Mouse (Mus musculus): Measurements from ENCODE around the gene Tmc2. TPM values are rescaled to one million over a fixed set of nuclear protein-coding genes. Genes with fewer than 3 reads are reported as not detected.

The Tmc2 gene
- polyA plus RNA-seq, 1 experiment: not detected

GRCm38 (mm10) chr2:130274862-130275261 lies 79.9 kb downstream of the Tmc2 start:
- 2% methylated on average over 10 of the region's 10 CpGs for WGBS
- no peak for TF ChIP-seq POLR2A (IDR thresholded peaks at IDR 0.05; ENCODE audit: borderline replicate concordance, insufficient read depth, low read length)
- TF ChIP-seq CTCF (IDR thresholded peaks at IDR 0.05; ENCODE audit: borderline replicate concordance, insufficient read depth, low read depth, low read length): no peak
- Histone ChIP-seq H3K27ac (ENCODE audit: insufficient read depth, low read length) (no peak overlapping the region), H3K4me1 (ENCODE audit: control insufficient read depth, insufficient read depth, low read length) (0 out of 2 replicates have a peak, but pooled peaks cover 4% of the 10 kb centered on the region), H3K27me3 (ENCODE audit: control insufficient read depth, insufficient read depth, low read length) (no peaks in the 10 kb centered on the region), H3K4me3 (replicated peaks; ENCODE audit: insufficient read depth, low read depth, low read length) (peak overlapping the region; percentile 84)
- peak in 1 of 2 experiments; percentile 28 for DNase-seq

DNA sequence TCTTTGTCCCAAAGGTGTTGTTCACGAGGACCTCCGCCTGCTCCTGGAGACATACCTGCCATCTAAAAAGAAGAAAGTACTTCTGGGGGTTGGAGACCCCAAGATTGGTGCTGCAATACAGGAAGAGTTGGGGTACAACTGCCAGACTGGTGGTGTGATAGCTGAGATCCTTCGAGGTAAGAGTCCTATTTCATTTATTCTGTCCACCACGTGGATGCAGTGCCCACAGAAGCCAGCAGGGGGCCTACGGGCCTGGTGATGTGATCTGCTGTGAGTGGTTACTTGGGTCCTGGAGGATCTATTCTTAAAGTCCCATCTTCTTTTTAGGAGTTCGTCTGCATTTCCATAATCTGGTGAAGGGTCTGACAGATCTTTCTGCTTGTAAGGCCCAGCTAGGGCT lies 80.7 kb downstream of the Tmc2 start:
- no peaks in the 10 kb centered on the region for H3K27me3 ChIP-seq (ENCODE audit: control insufficient read depth, insufficient read depth, low read length)
- no peak overlapping the region for H3K4me3 ChIP-seq (replicated peaks; ENCODE audit: insufficient read depth, low read depth, low read length)
- WGBS: 41% methylated on average over 6 of the region's 6 CpGs
- 0 out of 2 replicates have a peak, but pooled peaks cover 7% of the 10 kb centered on the region for H3K4me1 ChIP-seq (ENCODE audit: control insufficient read depth, insufficient read depth, low read length)
- DNase-seq: peak in 1 of 2 experiments; percentile 37
- TF ChIP-seq CTCF (IDR thresholded peaks at IDR 0.05; ENCODE audit: borderline replicate concordance, insufficient read depth, low read depth, low read length) (peak; percentile 51; the same call in 1 of the 2 replicates), POLR2A (IDR thresholded peaks at IDR 0.05; ENCODE audit: borderline replicate concordance, insufficient read depth, low read length) (no peak)
- no peak overlapping the region for H3K27ac ChIP-seq (ENCODE audit: insufficient read depth, low read length)

DNA sequence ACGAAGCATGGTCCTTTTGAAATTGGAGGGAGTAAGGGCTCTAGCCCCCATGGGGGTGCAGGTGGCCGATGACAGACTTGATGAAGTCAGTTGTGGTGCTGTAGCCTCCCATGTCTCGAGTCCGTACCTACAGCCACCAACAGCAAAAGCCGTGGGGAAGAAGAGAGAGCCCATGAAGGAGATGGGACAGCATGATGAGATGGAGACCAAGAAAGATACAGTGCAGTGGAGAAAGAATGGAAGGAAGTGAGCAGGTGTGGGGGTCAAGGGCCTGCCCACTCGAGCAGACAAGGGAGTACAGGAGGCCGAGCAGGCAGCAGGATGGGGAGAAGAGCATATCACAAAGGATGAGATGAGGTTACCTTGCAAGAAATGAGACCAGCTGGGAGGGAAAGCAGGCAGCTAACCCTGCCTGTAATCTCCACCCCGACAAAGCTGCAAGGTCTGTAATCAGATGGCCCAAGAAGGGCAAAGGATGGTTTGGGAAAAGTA lies 84.7 kb downstream of the Tmc2 start:
- no peak for DNase-seq
- TF ChIP-seq CTCF (IDR thresholded peaks at IDR 0.05; ENCODE audit: borderline replicate concordance, insufficient read depth, low read depth, low read length): no peak
- 0 out of 2 replicates have a peak, but pooled peaks have one; percentile 11 for TF ChIP-seq POLR2A (IDR thresholded peaks at IDR 0.05; ENCODE audit: borderline replicate concordance, insufficient read depth, low read length)
- Histone ChIP-seq H3K27ac (ENCODE audit: insufficient read depth, low read length) (no peak overlapping the region), H3K4me3 (replicated peaks; ENCODE audit: insufficient read depth, low read depth, low read length) (no peak overlapping the region), H3K4me1 (ENCODE audit: control insufficient read depth, insufficient read depth, low read length) (peaks cover 7% of the 10 kb centered on the region; the same call in 1 of the 2 replicates), H3K27me3 (ENCODE audit: control insufficient read depth, insufficient read depth, low read length) (no peaks in the 10 kb centered on the region)
- 35% methylated on average over 8 of the region's 8 CpGs for WGBS

DNA sequence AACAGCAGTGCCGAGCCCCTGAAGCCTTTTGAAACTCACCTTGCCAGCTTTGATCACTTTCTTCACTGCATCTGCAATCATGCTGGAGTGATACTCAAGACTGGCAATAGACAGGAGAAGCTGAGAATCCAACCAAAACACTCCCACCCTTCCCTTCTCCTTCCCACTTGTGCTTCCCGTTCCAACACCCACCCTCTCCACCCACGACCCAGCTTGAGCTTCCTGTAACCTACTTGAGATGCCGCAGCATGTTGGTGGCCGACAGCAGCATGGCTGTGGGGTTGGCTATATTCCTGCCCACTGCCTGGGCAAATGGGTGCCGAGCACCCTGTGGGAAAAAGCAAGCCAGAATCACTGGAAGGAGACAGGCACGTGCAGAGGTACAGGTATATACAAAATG lies 85.2 kb downstream of the Tmc2 start:
- H3K4me1 ChIP-seq (ENCODE audit: control insufficient read depth, insufficient read depth, low read length): peaks cover 7% of the 10 kb centered on the region; the same call in 1 of the 2 replicates
- H3K27ac ChIP-seq (ENCODE audit: insufficient read depth, low read length): no peak overlapping the region
- no peak for DNase-seq
- no peaks in the 10 kb centered on the region for H3K27me3 ChIP-seq (ENCODE audit: control insufficient read depth, insufficient read depth, low read length)
- no peak overlapping the region for H3K4me3 ChIP-seq (replicated peaks; ENCODE audit: insufficient read depth, low read depth, low read length)
- TF ChIP-seq POLR2A (IDR thresholded peaks at IDR 0.05; ENCODE audit: borderline replicate concordance, insufficient read depth, low read length) (no peak), CTCF (IDR thresholded peaks at IDR 0.05; ENCODE audit: borderline replicate concordance, insufficient read depth, low read depth, low read length) (no peak)
- WGBS: 36% methylated on average over 7 of the region's 7 CpGs

DNA sequence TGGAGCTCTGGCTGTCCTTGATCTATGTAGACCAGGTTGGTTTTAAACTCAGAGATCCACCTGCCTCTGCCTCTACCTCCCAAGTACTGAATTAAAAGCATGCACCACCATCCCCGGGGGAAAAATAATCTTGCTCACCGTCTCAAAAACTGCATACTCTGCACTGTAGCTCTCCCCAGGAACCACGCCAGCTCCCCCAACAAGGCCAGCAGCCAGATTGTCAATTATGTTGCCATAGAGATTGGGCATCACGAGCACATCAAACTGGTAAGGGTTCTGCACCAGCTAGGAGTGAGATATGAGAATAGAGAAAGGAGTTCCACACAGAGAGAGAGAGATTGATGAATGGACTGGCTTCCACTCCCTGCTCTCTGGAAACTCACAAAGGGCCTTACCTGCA lies 85.8 kb downstream of the Tmc2 start:
- Histone ChIP-seq H3K27ac (ENCODE audit: insufficient read depth, low read length) (no peak overlapping the region), H3K27me3 (ENCODE audit: control insufficient read depth, insufficient read depth, low read length) (no peaks in the 10 kb centered on the region), H3K4me3 (replicated peaks; ENCODE audit: insufficient read depth, low read depth, low read length) (no peak overlapping the region), H3K4me1 (ENCODE audit: control insufficient read depth, insufficient read depth, low read length) (peaks cover 7% of the 10 kb centered on the region; the same call in 1 of the 2 replicates)
- TF ChIP-seq CTCF (IDR thresholded peaks at IDR 0.05; ENCODE audit: borderline replicate concordance, insufficient read depth, low read depth, low read length) (no peak), POLR2A (IDR thresholded peaks at IDR 0.05; ENCODE audit: borderline replicate concordance, insufficient read depth, low read length) (no peak)
- no peak for DNase-seq
- WGBS: 12% methylated on average over 4 of the region's 4 CpGs

DNA sequence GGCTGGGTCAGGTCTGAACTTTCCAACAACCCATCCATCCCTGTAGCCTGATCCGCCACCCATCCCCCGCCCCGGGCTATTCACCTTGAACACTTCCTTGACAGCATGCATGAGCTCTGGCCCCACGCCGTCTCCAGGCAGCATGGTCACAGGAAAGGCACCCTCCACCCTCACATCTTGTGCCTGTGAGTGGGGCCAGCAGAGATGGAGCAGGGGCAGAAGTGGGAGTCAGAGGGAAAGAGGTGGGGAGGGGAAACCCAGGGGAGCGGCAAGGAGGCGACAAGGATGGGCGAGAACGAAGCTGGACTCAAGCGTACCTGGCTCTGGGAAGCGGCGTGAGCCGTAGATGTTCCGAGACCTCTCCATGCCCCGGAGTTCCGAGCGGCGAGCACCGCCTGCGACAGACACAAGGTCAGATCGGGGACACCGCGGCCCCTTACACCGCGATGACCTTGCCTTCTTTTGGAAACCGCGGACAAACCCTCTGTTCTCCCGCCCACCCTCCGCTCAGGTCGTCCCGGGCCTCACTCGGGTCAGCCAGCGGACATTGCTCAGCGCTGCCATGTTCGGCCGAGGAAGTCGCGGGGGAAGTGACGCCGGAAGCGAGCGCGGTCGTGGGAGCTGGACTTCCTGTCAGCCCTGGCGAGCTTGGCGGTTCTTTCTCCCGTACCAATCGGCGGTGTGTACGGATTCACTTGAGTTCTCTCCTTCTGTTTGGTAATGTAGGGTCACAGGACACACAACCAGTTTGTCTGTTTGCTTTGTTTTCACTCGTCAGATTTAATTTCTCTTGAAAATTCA lies 89.1 kb downstream of the Tmc2 start, which contains the start of gene Idh3b:
Gene Idh3b (minus strand): TSS at position 694 of the 801 bp plus-strand sequence.
- H3K27me3 ChIP-seq (ENCODE audit: control insufficient read depth, insufficient read depth, low read length): no peaks in the 10 kb centered on the region
- peak; percentile 91 to 92 for DNase-seq
- TF ChIP-seq POLR2A (IDR thresholded peaks at IDR 0.05; ENCODE audit: borderline replicate concordance, insufficient read depth, low read length) (peak; percentile 96), CTCF (IDR thresholded peaks at IDR 0.05; ENCODE audit: borderline replicate concordance, insufficient read depth, low read depth, low read length) (no peak)
- under 1% methylated on average over 51 of the region's 51 CpGs for WGBS
- H3K4me1 ChIP-seq (ENCODE audit: control insufficient read depth, insufficient read depth, low read length): peaks cover 3% of the 10 kb centered on the region; the same call in 1 of the 2 replicates
- H3K27ac ChIP-seq (ENCODE audit: insufficient read depth, low read length): peak within 1 kb of the TSS; percentile 75
- peak within 1 kb of the TSS; percentile 88 for H3K4me3 ChIP-seq (replicated peaks; ENCODE audit: insufficient read depth, low read depth, low read length)

GRCm38 (mm10) chr2:130289086-130289485 lies 94.1 kb downstream of the Tmc2 start:
- H3K4me1 ChIP-seq (ENCODE audit: control insufficient read depth, insufficient read depth, low read length): no peaks in the 10 kb centered on the region
- no peak overlapping the region for H3K4me3 ChIP-seq (replicated peaks; ENCODE audit: insufficient read depth, low read depth, low read length)
- H3K27ac ChIP-seq (ENCODE audit: insufficient read depth, low read length): no peak overlapping the region
- no peak for DNase-seq
- WGBS: 72% methylated on average over 4 of the region's 4 CpGs
- H3K27me3 ChIP-seq (ENCODE audit: control insufficient read depth, insufficient read depth, low read length): no peaks in the 10 kb centered on the region
- TF ChIP-seq CTCF (IDR thresholded peaks at IDR 0.05; ENCODE audit: borderline replicate concordance, insufficient read depth, low read depth, low read length) (no peak), POLR2A (IDR thresholded peaks at IDR 0.05; ENCODE audit: borderline replicate concordance, insufficient read depth, low read length) (no peak)

Measured in cerebellum, adult 2 months (tissue).